Mouse (Mus musculus) frontal cortex, postnatal 10 days (tissue): ENCODE data around the gene Tagap.
A peak's percentile ranks its signal among the peaks of the same experiment; 100 is the strongest.

Source experiments
- DNase-seq, 2 experiments: peaks; one replicate each; pipeline ENCODE4 v3.0.0; 2022; ENCODE audit warnings: low spot score in 2 of 2, mixed read lengths in 1 of 2

The Tagap gene

DNA sequence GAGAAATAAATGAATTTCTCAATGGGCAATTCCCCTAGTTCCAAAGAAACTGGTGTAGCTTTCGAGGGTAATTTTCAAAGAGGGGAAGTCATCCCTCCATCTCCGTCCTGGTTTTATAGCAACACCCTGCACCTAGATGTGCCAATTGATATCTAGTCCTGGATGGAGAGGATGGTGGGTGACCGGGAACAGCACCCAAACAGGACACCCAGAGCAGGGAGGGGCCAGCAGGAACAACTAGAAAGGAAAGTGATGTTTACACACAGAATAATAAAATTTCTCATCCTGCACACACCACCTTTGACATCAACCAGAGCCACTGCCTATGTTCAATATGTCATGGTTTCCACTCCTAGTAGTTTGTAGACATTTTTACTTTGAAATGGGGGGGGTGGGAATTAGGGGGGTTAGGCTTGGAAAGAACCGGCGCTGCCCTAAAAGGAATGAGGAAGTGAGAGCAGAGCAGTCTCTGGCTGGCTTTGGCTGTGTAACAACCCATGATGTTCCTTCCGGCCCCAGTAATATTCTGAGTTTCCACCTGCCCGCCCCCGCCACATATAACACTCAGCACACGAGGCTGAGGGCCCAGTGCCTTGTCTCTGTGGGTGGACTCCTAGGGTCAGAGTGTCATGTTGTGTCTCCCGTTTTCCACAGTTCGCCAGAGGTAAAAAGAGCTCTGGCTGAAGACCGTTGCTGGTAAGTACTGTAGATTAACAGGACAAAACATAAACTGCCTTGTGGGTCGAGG, at the start of gene Tagap:
Gene Tagap, plus strand, starts transcription at position 588 of the 748 bp plus-strand sequence.
- DNase-seq = no peak

- no peak for DNase-seq
These were observed 49.3 kb upstream of the Tagap start for GRCm38 (mm10) chr17:7876541-7876940.

- no peak for DNase-seq
These were observed 48.5 kb upstream of the Tagap start for GRCm38 (mm10) chr17:7877191-7877764.

DNA sequence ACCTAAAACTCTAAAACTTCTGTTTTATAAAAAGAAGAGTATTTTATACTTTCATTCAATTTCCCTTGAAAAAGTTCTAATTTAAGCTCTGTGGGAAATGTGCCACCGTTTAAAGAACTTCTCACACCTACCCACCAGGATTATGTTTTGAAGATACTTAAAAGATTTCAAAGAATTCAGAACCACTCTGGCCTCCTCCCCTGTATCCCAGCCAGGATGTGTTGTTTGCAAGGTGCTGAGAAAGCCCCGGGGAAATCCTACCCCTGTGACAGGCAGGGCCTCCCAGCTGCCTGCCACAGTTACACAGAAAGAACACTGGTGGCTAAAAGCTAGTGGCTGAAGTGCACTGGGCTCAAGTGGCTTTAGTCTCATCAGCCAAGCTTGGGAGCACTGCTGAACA, 47.9 kb upstream of the Tagap start:
- no peak for DNase-seq

DNA sequence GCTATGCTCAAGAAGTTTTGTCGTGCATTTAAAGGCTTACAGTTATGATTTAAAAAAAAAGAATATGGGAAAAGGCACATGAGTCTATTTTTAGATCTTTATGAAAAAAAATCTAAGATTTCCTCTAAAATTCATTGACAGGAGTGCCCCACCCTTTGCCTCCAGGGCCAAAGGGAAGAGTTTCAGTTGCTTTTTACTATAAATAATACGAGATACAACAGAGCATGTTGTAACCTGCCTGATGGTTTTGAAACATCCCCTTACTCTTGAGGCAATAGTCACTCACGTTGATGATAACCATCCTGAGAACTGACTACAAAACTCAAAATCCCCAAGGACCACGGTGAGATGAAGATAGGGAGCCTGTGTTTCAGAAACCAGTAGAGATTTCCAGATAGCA, 46.3 kb upstream of the Tagap start:
- DNase-seq = no peak

GRCm38 (mm10) chr17:7883126-7883525, 42.7 kb upstream of the Tagap start:
- DNase-seq = no peak

GRCm38 (mm10) chr17:7884606-7885005, 41.2 kb upstream of the Tagap start:
- DNase-seq = no peak

GRCm38 (mm10) chr17:7887071-7887815, 38.6 kb upstream of the Tagap start:
- no peak for DNase-seq

- DNase-seq = no peak
These were observed 37.5 kb upstream of the Tagap start for GRCm38 (mm10) chr17:7888291-7888690.

- DNase-seq = no peak
These were observed 36.8 kb upstream of the Tagap start for GRCm38 (mm10) chr17:7889026-7889425.

DNA sequence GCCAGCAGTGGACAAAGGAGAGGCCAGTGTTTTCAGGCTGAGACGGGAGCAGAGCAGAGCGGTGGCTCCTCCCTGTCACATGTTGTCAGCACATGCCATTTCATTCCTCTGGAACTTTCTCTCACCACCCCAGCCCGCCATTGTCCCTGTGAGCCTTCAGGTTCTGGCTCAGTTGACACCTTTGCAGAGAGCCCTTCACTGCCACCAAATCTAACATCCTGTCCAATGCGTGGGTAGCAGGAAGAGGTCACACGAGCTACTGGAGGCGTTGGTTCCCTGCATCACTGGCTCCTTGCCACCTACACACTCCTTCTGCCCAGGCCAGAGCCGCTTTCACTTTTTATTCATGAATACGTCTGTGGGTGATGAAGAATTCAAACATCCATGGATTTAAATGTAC, 33.1 kb upstream of the Tagap start:
- DNase-seq = no peak

DNA sequence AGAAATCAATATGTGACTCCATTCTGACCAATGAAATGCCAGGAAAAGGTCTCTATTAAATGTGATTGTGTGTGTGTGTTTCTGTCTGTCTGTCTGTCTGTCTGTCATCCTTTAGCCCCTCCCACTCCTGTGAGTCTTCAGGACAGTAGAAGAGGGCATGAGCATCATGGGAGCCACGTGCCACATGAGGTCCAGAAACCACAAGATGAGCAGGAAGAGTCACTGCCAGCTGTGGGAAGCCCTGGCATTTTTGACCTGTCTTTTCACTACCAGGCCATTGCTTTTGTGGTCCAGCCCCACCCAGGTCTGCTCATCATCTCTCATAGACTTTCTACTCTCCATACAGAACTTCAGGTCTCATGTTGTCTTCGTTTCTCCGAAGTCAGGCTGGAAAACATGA, 31.7 kb upstream of the Tagap start:
- DNase-seq = no peak

- no peak for DNase-seq
These were observed 29.7 kb upstream of the Tagap start for GRCm38 (mm10) chr17:7896047-7896635.

DNA sequence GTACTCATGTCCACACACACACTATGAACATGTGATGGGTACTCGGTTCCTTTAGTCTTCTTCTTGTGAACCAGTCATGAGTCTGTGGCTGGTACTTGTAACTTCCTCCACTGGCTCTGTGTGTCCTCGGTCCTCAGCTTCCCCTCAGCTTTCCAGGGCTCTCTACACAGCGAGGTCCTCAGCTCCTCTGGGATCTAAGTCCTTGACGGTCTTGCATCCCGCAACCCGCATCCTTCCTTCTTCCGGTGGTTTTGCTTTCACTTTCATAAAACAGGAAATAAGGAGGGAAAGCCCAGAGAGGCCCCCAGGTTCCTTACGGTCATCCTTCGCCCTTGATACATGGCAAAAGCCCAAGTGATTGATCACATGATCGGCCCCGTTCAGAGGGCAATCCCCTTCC, 28.7 kb upstream of the Tagap start:
- DNase-seq = no peak

DNA sequence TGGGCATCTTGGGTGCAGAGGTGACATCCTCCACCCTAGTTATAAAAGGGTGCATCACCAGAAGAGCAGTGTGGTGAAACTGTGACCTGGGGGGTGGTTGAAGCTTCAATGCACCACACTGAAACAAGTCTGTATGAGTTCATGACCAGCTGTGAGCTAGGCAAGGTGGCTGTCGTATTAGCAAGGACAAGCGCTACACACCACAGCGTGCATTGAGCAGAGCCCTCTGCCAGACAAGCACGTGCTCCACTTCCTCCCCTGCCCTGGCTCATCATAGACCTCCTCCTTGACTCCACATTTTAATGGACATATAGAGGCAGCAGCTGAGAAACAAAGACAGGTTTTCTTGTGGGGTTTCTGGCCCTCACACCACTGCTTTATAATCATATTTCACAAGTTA, 28.0 kb upstream of the Tagap start:
- no peak for DNase-seq

GRCm38 (mm10) chr17:7899233-7899632, 26.6 kb upstream of the Tagap start:
- DNase-seq = no peak

DNA sequence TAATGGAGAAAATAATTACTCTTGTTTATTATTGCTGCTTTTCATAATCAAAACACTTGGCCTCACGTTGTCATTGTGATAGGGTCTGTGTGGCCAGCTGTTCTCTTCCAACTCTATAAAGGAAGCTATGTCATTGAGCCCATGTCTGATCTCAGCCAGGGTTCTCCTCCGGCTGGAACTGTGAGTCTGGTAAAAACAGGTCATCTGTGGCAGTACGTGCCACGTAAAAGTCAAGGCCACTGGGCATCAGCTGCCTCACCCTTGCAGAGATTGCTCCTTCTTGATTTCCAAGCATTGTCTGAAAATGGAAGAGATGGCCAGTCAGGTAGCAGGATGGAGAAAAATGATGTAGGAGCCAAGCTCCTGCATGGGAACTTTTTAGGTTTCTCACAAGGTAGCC, 25.8 kb upstream of the Tagap start:
- no peak for DNase-seq

GRCm38 (mm10) chr17:7901536-7901935, 24.3 kb upstream of the Tagap start:
- DNase-seq = no peak

DNA sequence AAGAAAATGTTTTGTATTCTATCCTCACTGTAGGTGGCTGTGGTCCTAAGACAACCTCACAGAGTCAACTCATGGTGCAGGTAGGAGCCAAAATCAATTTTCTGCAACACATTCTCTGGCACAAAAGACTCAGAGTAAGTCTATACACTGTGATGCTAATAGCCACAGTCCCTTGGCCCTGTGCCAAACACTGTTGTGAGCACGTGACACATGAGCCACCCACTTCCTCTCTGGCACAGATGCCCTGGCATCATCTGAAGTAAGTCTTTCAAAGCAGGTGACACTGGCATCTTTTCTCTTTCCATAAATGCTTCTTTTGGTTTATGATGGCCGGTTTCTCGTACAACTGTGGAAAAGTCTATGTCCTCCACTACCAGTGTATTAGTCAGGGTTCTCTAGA, 23.4 kb upstream of the Tagap start:
- peak; percentile 21 to 23 for DNase-seq

- DNase-seq = no peak
These were observed 20.8 kb upstream of the Tagap start for GRCm38 (mm10) chr17:7904992-7905391.

GRCm38 (mm10) chr17:7905936-7906685, 19.7 kb upstream of the Tagap start:
- no peak for DNase-seq
